Mouse (Mus musculus) thymus, adult 2 months (tissue): ENCODE measurements around the gene Ucp3.

Experiments
- CTCF ChIP-seq: fragments of 200-500 bp; IDR thresholded peaks from 2 replicates; pipeline ENCODE4 v1.5.1; 2012; ENCODE audit warnings: mild to moderate bottlenecking, control low read depth, low read length, moderate library complexity, borderline replicate concordance; ENCODE audit not compliant: control insufficient read depth, poor library complexity, insufficient read depth; ENCODE audit errors: extremely low read depth
- POLR2A ChIP-seq: fragments of 200-500 bp; IDR thresholded peaks from 2 replicates; pipeline ENCODE4 v1.6.1; 2012; ENCODE audit warnings: mild to moderate bottlenecking, low read length, control low read depth, moderate library complexity; ENCODE audit not compliant: control insufficient read depth, poor library complexity, insufficient read depth; ENCODE audit errors: extremely low read depth

GRCm38 (mm10) chr7:100479823-100480164 lies 7.0 kb downstream of the Ucp3 start:
- TF ChIP-seq CTCF (no peak), POLR2A (no peak)
